Mouse (Mus musculus) cerebellum, adult 9-11 months (tissue): ENCODE data around the gene Iqsec1.
A peak's percentile ranks its signal among the peaks of the same experiment; 100 is the strongest.

ENCODE experiments used
- DNase-seq: peaks from one replicate; pipeline ENCODE4 v3.0.0; 2022

Iqsec1 gene

GRCm38 (mm10) chr6:90610248-90610647 is 378.2 kb downstream of the Iqsec1 start:
- no peak for DNase-seq

- DNase-seq: no peak
Measured at GRCm38 (mm10) chr6:90608186-90608585, 380.3 kb downstream of the Iqsec1 start.

GRCm38 (mm10) chr6:90607196-90607595 is 381.3 kb downstream of the Iqsec1 start:
- DNase-seq: peak; percentile 57

GRCm38 (mm10) chr6:90606538-90606937 is 381.9 kb downstream of the Iqsec1 start:
- peak; percentile 64 for DNase-seq
